Mouse (Mus musculus) hindbrain, embryonic 15.5 days (tissue): ENCODE data around the gene Hoxa5. TPM values are rescaled to one million over a fixed set of nuclear protein-coding genes. Genes with fewer than 3 reads are reported as not detected.
A peak's percentile ranks its signal among the peaks of the same experiment; 100 is the strongest.

Source experiments
- ATAC-seq: fragments of 200-750 bp; cut with Nextera tagmentation; 2 replicates; pipeline ENCODE4 v1.8.0; 2017; ENCODE audit warnings: low read depth, moderate number of reproducible peaks, moderate TSS enrichment; ENCODE audit not compliant: low FRiP score
- H3K27ac ChIP-seq: fragments of 300-500 bp; sonication (generic); replicated peaks from 2 replicates; pipeline ENCODE4 v1.5.1; 2015; ENCODE audit warnings: mild to moderate bottlenecking, inconsistent platforms
- H3K27me3 ChIP-seq: fragments of 300-500 bp; sonication (generic); 2 replicates; pipeline ENCODE4 v1.6.1; 2015; ENCODE audit warnings: control low read depth, inconsistent platforms
- H3K36me3 ChIP-seq: fragments of 300-500 bp; sonication (generic); 2 replicates; pipeline ENCODE4 v1.6.1; 2015; ENCODE audit warnings: control low read depth, inconsistent platforms
- H3K4me1 ChIP-seq: fragments of 300-500 bp; sonication (generic); replicated peaks from 2 replicates; pipeline ENCODE4 v1.6.1; 2015; ENCODE audit warnings: control low read depth, inconsistent platforms
- H3K4me2 ChIP-seq: fragments of 300-500 bp; sonication (generic); 2 replicates; pipeline ENCODE4 v1.6.1; 2015; ENCODE audit warnings: moderate library complexity, mild to moderate bottlenecking, inconsistent platforms
- H3K4me3 ChIP-seq: fragments of 300-500 bp; sonication (generic); 2 replicates; pipeline ENCODE4 v1.5.1; 2015; ENCODE audit warnings: mild to moderate bottlenecking, inconsistent platforms
- H3K9ac ChIP-seq: fragments of 300-500 bp; sonication (generic); 2 replicates; pipeline ENCODE4 v1.6.1; 2015; ENCODE audit warnings: inconsistent platforms
- H3K9me3 ChIP-seq: fragments of 300-500 bp; sonication (generic); 2 replicates; pipeline ENCODE4 v1.6.1; 2016; ENCODE audit warnings: control low read depth, inconsistent platforms
- WGBS: fragments of 180-500 bp; shearing (Covaris S2); methylation state at CpG from one replicate; pipeline ENCODE4 v1.1.7; 2015; 5-methylcytosine and 5-hydroxymethylcytosine counted together
- polyA plus RNA-seq: library from polyadenylated mRNA; unstranded; fragments of >200 nt; fragmentation: Nextera tagmentation; extraction: Ambion mirVana; gene quantifications from 2 replicates; pipeline ENCODE4 v1.2.1, GENCODE M21; 2015

Hoxa5 gene
- polyA plus RNA-seq, 1 experiment from 2014 or later, result 115 TPM

DNA sequence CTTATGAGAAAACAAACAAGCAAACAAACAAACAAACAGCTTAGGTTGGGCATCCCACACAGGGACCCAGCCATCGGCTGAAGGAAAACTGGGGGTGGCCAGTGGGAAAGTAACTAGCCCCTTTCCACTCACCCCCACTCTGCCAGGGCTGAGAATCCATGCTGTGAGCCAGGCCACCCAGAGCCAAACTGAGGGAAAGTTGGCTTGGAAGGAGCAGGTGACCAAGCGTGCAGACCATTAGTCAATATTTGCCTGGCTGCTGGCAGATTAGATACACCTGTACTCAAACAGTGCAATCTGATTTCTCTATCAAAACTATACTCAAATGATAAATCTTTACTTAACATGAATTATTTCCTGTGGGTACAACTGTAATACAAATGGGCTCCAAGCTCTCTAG, 22.4 kb downstream of the Hoxa5 start:
- ATAC-seq, result no peak
- 12% methylated on average over 2 of the region's 2 CpGs for WGBS
- peak overlapping the region; percentile 92 for H3K27ac ChIP-seq
- H3K9ac ChIP-seq, result 0 out of 2 replicates have a peak overlapping the region, but pooled peaks have one; percentile 18
- peak overlapping the region; percentile 97 for H3K4me2 ChIP-seq
- H3K9me3 ChIP-seq, result no peaks in the 10 kb centered on the region
- H3K4me3 ChIP-seq, result 0 out of 2 replicates have a peak overlapping the region, but pooled peaks have one; percentile 7
- peaks cover 53% of the 10 kb centered on the region for H3K27me3 ChIP-seq
- no peaks in the 10 kb centered on the region for H3K36me3 ChIP-seq
- peaks cover 16% of the 10 kb centered on the region for H3K4me1 ChIP-seq

DNA sequence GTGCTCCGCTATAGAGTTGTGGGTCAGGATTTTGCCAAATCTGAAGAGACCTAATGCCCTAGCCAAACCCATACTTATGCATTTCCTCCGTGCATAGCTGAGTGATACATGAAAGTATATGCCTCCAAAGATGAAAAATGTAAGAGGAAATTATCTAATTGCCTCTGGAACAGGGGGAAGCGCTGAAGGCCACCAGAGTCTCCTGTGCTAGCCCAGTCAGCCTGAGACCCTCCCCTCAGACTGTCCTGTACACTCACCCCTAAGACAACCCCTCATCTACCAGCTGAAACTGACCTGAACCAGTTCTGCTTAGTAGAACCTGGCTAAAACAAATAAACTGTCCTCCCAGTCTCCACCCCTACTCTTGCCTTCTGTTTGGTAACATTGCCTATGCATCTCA, 23.7 kb downstream of the Hoxa5 start:
- Histone ChIP-seq H3K4me3 (peak overlapping the region; percentile 51), H3K36me3 (no peaks in the 10 kb centered on the region), H3K4me2 (peak overlapping the region; percentile 97), H3K9ac (peak overlapping the region; percentile 64), H3K27ac (peak overlapping the region; percentile 92), H3K9me3 (no peaks in the 10 kb centered on the region), H3K4me1 (peaks cover 15% of the 10 kb centered on the region; the same call in 1 of the 2 replicates), H3K27me3 (peaks cover 40% of the 10 kb centered on the region)
- no peak for ATAC-seq
- 15% methylated on average over 3 of the region's 3 CpGs for WGBS

DNA sequence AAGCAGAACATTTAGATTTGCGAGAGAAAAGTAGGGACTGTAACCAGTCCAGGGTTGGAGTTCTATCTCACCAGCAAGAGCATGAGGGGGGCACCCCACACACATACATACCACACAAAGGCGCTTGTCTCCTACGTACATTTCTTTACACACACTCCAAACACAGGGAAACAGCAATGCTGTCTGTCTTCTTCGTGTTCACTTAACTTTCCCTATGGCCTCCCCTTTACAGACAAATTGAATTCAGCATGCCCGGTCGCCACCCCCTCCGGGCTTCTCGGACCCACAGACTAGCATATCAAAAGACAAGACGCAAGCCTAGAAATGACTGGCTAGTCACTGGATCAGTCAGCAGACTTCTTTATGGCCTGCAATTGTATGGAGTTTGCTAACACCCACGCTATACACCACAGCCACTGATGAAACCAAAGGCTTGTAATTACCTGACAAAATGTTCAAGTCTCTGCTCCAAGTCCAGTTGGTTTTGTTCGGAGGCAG, 24.1 kb downstream of the Hoxa5 start:
- peak overlapping the region; percentile 92 for H3K27ac ChIP-seq

DNA sequence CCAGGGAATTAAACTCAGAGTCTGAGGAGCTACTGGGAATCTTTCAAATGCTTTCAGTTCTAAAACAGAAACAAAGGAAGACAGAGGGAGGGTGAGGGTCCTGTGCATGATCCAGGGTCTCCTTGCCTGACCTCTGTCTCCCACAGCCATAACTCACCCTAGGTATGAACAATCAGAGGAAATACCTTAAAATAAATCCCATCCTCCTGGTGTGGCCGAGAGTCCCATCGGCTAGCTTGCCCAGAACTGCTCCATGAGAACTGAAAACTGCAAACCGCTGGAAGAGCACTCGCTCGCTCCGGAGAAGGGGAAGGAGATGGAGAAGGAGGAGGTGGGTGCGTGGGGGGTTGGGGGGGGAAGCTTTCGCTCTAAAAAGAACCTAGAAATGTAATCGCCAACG, 24.7 kb downstream of the Hoxa5 start:
- H3K27ac ChIP-seq, result peak overlapping the region; percentile 92
- no peak for ATAC-seq
- H3K9me3 ChIP-seq, result no peaks in the 10 kb centered on the region
- H3K36me3 ChIP-seq, result no peaks in the 10 kb centered on the region
- H3K4me3 ChIP-seq, result peak overlapping the region; percentile 51
- 0 out of 2 replicates have a peak, but pooled peaks cover 8% of the 10 kb centered on the region for H3K4me1 ChIP-seq
- under 1% methylated on average over 10 of the region's 10 CpGs for WGBS
- peaks cover 32% of the 10 kb centered on the region for H3K27me3 ChIP-seq
- H3K9ac ChIP-seq, result peak overlapping the region; percentile 64
- H3K4me2 ChIP-seq, result peak overlapping the region; percentile 97

More for the DNA sequence above, 24.1 kb downstream of the Hoxa5 start:
- Histone ChIP-seq H3K4me1 (peaks cover 12% of the 10 kb centered on the region; the same call in 1 of the 2 replicates), H3K27me3 (peaks cover 35% of the 10 kb centered on the region), H3K9me3 (no peaks in the 10 kb centered on the region), H3K4me3 (peak overlapping the region; percentile 51), H3K4me2 (peak overlapping the region; percentile 97), H3K9ac (peak overlapping the region; percentile 64), H3K36me3 (no peaks in the 10 kb centered on the region)
- ATAC-seq, result no peak
- WGBS, result 4% methylated on average over 11 of the region's 11 CpGs

DNA sequence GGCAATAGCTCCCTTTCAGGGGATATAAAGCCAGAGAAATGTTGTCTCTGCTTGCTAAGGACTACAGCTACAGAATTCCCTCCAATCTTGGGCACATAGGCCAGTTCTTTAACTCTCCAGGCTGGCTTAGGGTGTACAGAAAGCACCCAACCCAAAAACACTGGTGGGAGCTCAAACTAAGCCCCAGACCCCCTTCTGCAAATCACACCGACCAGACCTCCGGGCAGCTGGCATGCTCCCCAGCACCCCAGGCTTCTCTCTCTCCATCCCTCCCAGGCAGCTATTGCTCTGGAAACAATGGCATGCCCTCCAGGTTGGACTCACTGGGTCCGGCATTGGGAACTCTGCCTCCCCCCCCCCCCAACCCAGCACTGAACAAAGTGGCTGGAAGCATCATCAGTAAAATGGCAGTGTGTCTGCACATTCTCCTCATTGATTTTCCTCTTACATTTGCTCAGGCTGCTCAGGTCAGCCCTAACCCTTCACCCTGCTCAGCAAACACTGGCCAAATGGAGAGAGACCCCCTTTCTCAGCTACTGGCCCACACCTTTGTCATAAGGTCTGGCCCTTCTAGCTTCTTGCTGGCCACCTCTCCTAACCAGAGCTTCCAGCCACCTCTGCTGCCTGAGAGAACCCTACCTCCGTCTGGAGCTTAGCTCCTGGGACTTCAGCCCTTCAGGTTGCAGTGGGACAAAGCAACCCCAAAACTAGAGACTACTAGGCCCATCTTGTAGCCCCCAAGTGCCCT, 25.3 kb downstream of the Hoxa5 start:
- H3K27ac ChIP-seq, result peak overlapping the region; percentile 92
- H3K4me1 ChIP-seq, result 0 out of 2 replicates have a peak, but pooled peaks cover 5% of the 10 kb centered on the region
- H3K27me3 ChIP-seq, result peaks cover 32% of the 10 kb centered on the region
- H3K36me3 ChIP-seq, result no peaks in the 10 kb centered on the region
- H3K4me3 ChIP-seq, result peak overlapping the region; percentile 51
- no peak for ATAC-seq
- H3K9ac ChIP-seq, result peak overlapping the region; percentile 64
- no peaks in the 10 kb centered on the region for H3K9me3 ChIP-seq
- H3K4me2 ChIP-seq, result peak overlapping the region; percentile 97
- 4% methylated on average over 4 of the region's 4 CpGs for WGBS

DNA sequence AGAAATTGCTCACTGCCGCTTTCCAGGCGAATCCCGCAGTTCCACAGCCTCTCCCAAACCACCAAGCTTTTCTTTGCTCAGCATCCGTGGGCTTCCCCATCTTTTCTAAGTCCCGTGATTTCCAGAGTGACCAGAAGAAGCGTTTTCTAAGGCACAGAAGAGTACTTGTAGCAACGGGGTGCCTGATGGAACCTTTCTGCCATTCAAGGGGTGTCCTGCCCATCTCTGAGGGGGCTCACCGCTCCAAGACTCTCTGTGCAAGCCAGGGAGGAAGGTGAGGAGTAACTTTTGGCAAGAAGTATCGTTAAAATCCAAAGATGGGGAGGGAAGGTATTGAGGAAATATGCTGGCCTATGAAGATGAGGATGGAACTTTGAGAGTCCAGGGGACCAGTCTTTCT, 26.6 kb downstream of the Hoxa5 start:
- Histone ChIP-seq H3K4me3 (peak overlapping the region; percentile 51), H3K4me1 (peaks cover 7% of the 10 kb centered on the region; the same call in 1 of the 2 replicates), H3K27me3 (peaks cover 28% of the 10 kb centered on the region)

DNA sequence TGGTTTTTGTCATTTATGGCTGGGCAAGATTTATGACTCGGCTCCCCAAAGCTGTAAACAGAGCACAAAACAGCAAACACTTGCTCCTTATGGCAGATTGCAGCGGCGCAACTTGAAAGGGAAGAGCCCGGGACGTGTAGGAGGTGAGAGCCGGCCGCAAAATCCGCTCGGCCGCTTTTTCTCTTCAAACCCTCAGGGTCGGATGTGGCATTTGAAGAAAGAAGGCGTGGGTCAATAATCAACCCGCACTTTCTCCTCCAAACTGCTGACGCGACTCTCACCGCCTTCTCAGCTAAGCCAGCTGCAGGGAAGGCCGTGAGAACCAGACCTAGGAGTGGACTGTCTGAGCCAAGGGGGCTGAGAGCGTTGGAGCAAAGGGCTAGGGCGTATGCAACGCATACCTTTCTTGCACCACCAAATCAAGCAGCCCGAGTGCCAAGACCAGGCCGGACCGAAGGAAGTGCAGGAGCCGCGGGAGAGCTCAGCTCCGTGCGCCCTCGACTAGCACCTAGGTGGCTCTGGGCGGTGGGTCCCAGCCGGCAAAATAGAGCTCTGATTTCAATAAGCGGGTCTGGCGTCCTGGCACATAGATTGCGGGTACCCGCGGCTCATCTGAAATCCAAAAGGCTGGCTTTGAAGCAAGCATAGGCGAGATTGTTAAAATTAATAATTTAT, 27.2 kb downstream of the Hoxa5 start, which contains the start of gene 5730596B20Rik:
5730596B20Rik (plus strand) TSS at position 438 of the 675 bp plus-strand sequence.
- peak within 1 kb of the TSS; percentile 51 for H3K4me3 ChIP-seq
- no peak for ATAC-seq
- H3K27me3 ChIP-seq, result peaks cover 24% of the 10 kb centered on the region
- H3K4me1 ChIP-seq, result peaks cover 13% of the 10 kb centered on the region
- peak within 1 kb of the TSS; percentile 92 for H3K27ac ChIP-seq
- WGBS, result 3% methylated on average over 36 of the region's 36 CpGs
- no peaks in the 10 kb centered on the region for H3K9me3 ChIP-seq
- no peaks in the 10 kb centered on the region for H3K36me3 ChIP-seq
- H3K9ac ChIP-seq, result peak within 1 kb of the TSS; percentile 64
- peak within 1 kb of the TSS; percentile 97 for H3K4me2 ChIP-seq

More for the DNA sequence above, 26.6 kb downstream of the Hoxa5 start:
- peak overlapping the region; percentile 64 for H3K9ac ChIP-seq
- H3K36me3 ChIP-seq, result no peaks in the 10 kb centered on the region
- WGBS, result 2% methylated on average over 9 of the region's 9 CpGs
- ATAC-seq, result no peak
- peak overlapping the region; percentile 92 for H3K27ac ChIP-seq
- H3K9me3 ChIP-seq, result no peaks in the 10 kb centered on the region
- peak overlapping the region; percentile 97 for H3K4me2 ChIP-seq

DNA sequence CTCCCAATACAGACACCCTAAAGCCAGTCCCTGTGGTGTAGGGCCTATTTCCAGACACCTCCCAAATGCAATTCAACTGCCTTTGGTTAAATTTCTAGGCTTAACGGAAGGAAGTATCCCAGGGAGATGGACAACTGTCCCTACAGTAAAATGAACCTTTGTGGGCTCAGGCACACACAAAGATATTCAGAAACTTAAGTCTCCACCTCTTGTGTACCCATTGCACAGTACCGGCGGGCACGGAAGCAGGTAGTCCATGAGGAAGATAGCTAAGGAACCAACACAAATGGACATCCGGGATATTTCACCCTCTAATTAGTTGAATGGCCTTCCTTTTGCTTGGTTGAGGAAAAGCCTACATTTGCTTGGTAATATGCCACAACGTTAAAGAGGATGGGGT, 28.0 kb downstream of the Hoxa5 start:
- Histone ChIP-seq H3K4me1 (peaks cover 18% of the 10 kb centered on the region), H3K4me2 (peak overlapping the region; percentile 97), H3K9ac (peak overlapping the region; percentile 64), H3K27me3 (peaks cover 20% of the 10 kb centered on the region), H3K4me3 (peak overlapping the region; percentile 51), H3K9me3 (no peaks in the 10 kb centered on the region), H3K36me3 (no peaks in the 10 kb centered on the region), H3K27ac (peak overlapping the region; percentile 92)
- under 1% methylated on average over 6 of the region's 6 CpGs for WGBS
- ATAC-seq, result no peak

DNA sequence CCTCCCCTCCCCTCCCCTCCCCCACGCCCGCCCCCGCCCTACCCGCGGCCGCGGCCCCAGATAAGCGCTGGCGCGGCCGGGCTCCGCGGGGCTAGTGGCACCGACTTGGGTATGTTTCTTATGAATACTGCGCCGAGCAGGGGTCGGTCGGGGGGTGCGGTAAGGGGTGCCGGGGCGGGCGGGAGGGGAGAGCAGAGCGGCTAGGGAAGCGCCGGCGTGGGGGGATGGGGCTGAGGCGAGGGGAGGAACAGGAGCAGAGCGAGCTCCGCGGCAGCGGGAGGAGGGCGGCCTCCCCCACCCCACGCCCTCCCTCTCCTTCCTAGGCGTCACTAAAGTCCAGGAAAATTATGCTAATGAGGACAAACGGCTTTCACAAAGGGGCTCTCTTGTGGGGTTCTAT, 28.5 kb downstream of the Hoxa5 start:
- Histone ChIP-seq H3K4me1 (peaks cover 23% of the 10 kb centered on the region), H3K4me2 (peak overlapping the region; percentile 97), H3K36me3 (no peaks in the 10 kb centered on the region), H3K4me3 (peak overlapping the region; percentile 51), H3K27ac (peak overlapping the region; percentile 92), H3K9ac (peak overlapping the region; percentile 64), H3K9me3 (no peaks in the 10 kb centered on the region), H3K27me3 (peaks cover 18% of the 10 kb centered on the region)
- WGBS, result 1% methylated on average over 10 of the region's 35 CpGs
- peak; percentile 60 for ATAC-seq

DNA sequence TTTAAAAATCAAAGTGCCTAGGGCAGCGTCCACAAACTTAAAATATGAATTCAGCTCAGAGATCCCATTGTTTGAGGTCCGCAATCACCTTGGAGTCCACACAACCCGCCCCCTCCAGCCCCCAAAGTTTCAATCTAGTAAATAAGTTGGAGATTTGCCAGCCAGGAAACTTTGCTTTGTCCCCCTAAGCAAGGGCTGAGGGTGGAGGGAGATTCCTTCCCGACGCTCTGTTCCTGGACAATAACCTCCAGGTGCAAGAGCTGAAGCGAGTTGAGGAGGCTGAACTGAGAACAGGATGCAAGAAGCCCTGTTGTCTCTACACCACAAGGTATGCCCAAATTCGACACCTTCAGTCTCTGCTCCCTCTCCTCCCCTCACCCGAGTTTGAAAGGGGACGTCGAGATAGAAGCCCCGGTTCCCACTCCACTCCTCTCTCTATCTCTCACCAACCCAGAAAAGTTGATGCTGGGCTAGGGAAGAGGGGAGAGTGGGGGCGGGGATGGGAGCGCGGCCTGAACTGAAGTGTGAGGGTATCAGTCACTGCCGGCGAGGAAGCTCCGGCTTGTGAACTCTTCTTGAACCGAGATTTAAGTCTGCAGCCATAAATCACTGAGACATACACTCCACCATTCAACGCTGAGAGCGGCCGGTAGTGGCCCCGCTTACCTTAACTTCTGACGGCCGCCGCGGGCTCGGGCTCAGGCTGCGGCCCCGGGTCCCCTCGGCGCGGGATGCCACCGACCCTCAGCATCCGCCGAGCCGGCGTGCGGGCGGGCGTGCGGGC, 29.2 kb downstream of the Hoxa5 start:
- Histone ChIP-seq H3K4me3 (peak overlapping the region; percentile 51), H3K9me3 (no peaks in the 10 kb centered on the region), H3K27me3 (peaks cover 22% of the 10 kb centered on the region), H3K4me2 (peak overlapping the region; percentile 97), H3K36me3 (no peaks in the 10 kb centered on the region), H3K4me1 (peaks cover 30% of the 10 kb centered on the region), H3K27ac (peak overlapping the region; percentile 92), H3K9ac (peak overlapping the region; percentile 64)
- no peak for ATAC-seq
- 1% methylated on average over 41 of the region's 41 CpGs for WGBS

DNA sequence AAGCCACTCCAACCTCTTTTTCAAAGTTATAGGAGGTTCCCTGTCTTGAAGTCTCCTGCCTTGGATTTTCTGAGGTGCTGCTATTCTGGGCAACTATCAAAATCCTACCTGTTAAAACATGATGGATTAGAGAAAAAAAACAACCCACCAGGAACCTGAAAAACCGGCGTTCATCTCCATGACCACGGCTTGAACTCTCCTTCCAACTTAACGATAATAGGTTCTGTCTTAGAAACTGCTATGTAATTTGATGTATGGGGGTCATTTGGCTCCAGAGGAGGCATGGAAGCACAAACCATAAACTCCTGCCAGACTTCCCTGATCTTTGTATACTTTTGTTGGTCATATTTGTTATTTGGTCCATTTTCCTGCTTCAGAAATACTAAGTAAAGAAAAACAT, 30.7 kb downstream of the Hoxa5 start:
- Histone ChIP-seq H3K36me3 (no peaks in the 10 kb centered on the region), H3K9me3 (no peaks in the 10 kb centered on the region), H3K4me2 (peak overlapping the region; percentile 97), H3K4me1 (peaks cover 37% of the 10 kb centered on the region), H3K27me3 (peaks cover 12% of the 10 kb centered on the region), H3K9ac (peak overlapping the region; percentile 46; the same call in 1 of the 2 replicates), H3K27ac (peak overlapping the region; percentile 95), H3K4me3 (peak overlapping the region; percentile 51)
- no peak for ATAC-seq
- WGBS, result 3% methylated on average over 4 of the region's 4 CpGs
